Mouse (Mus musculus): Measurements from ENCODE around the gene Spp2.
A peak's percentile ranks its signal among the peaks of the same experiment; 100 is the strongest.

DNA sequence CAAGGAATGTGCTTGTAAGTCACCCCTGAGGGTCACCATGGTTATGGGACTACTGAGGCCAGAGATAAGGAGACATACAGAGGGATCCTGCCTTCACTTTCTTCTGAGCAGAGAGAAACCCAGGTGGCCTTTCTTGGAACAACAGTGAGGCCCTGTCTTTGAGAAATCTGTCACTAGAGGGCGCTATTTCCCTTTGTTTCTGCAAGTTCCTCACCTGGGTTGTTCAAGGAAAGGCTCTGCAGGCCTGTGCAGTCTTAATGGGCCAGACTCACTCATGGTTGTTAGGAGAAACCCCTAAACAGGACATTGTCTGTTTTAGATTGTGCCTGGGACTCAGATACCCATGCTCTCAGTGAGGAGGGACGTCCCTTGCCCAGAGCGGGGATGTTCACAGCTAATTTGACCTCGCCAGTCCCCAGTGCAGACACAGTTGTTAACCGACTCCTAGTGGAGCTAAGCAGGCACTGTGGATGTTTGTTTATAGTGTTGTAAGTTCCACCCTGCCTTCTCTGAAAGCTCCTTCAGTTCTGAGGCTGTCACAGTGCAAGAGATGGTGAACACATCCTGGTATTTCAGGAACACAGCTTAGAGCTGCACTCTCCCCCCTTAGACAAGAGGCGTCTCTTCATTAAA, 49.2 kb upstream of the Spp2 start:
- no peak for TF ChIP-seq POLR2A (IDR thresholded peaks at IDR 0.05; ENCODE audit: borderline replicate concordance, extremely low read depth, low read depth, low read length)
- TF ChIP-seq CTCF (IDR thresholded peaks at IDR 0.05; ENCODE audit: insufficient read depth, low read length) = peak; percentile 27; the same call in 1 of the 2 replicates
